Mouse (Mus musculus): ENCODE data around the gene Hydin. TPM values are rescaled to one million over a fixed set of nuclear protein-coding genes. Genes with fewer than 3 reads are reported as not detected.

Hydin gene
- polyA plus RNA-seq, 1 experiment from 2014 or later = 0.17 TPM

DNA sequence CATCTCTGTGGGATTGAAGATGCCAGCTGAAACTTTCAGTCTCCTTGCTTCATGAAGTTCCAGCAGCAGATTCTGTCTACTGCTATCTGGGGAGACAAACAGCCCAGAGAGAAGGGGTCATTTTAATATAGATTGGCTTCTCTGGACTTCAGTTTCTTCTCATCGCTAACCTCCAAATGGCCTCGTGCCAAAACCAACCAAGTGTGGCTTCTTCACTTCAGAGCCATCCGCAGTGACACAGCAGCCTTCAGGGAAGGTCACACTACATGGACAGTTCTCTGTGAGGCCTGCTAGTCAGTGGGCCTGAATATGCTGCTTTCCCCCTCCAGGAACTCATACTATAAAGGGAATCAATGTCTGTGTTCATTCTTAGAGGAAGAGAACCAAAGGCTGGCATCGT is 187.7 kb downstream of the Hydin start:
- Histone ChIP-seq H3K4me3 (ENCODE audit: low read depth, low read length) (no peak overlapping the region), H3K9ac (replicated peaks; ENCODE audit: low read length) (no peak overlapping the region), H3K27me3 (ENCODE audit: control insufficient read depth, insufficient read depth, low read length) (no peaks in the 10 kb centered on the region), H3K36me3 (replicated peaks; ENCODE audit: control insufficient read depth, insufficient read depth, low read depth, low read length) (no peaks in the 10 kb centered on the region), H3K4me1 (ENCODE audit: control insufficient read depth, insufficient read depth, low read length) (no peaks in the 10 kb centered on the region), H3K9me3 (replicated peaks; ENCODE audit: control insufficient read depth, low read length) (no peaks in the 10 kb centered on the region), H3K4me2 (ENCODE audit: low read depth, low read length) (no peak overlapping the region), H3K27ac (replicated peaks; ENCODE audit: low read depth, low read length) (no peak overlapping the region)
- ATAC-seq (replicated peaks; ENCODE audit: insufficient number of reproducible peaks, low FRiP score, low TSS enrichment, low read depth) = no peak
- no peak for DNase-seq (ENCODE audit: low spot score)
- WGBS = 89% methylated on average over 4 of the region's 4 CpGs

DNA sequence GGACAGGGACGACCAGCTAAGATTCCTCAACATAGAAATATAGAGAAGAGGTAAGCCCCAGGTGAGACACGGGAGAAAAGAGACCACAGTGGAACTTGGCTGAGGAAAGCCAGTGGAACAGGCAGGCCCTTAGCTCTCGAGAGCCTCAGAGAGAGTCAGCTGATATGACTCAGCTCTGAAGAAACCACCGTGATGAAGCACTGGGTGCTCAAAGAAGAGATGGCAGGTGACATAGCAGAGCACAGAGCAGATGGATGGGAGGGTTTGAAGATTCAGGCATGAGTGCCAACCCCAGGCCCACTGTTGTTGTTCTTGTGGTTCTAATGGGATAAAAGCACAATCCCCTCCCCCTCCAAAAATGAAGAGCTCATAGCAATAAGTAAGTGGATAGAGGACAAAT is 190.6 kb downstream of the Hydin start:
- H3K4me3 ChIP-seq (ENCODE audit: low read depth, low read length) = no peak overlapping the region
- no peaks in the 10 kb centered on the region for H3K36me3 ChIP-seq (replicated peaks; ENCODE audit: control insufficient read depth, insufficient read depth, low read depth, low read length)
- H3K4me2 ChIP-seq (ENCODE audit: low read depth, low read length) = no peak overlapping the region
- ATAC-seq (replicated peaks; ENCODE audit: insufficient number of reproducible peaks, low FRiP score, low TSS enrichment, low read depth) = no peak
- WGBS = 80% methylated on average over 4 of the region's 4 CpGs
- H3K9me3 ChIP-seq (replicated peaks; ENCODE audit: control insufficient read depth, low read length) = no peaks in the 10 kb centered on the region
- no peak overlapping the region for H3K9ac ChIP-seq (replicated peaks; ENCODE audit: low read length)
- DNase-seq (ENCODE audit: low spot score) = no peak
- no peaks in the 10 kb centered on the region for H3K4me1 ChIP-seq (ENCODE audit: control insufficient read depth, insufficient read depth, low read length)
- no peak overlapping the region for H3K27ac ChIP-seq (replicated peaks; ENCODE audit: low read depth, low read length)
- no peaks in the 10 kb centered on the region for H3K27me3 ChIP-seq (ENCODE audit: control insufficient read depth, insufficient read depth, low read length)

DNA sequence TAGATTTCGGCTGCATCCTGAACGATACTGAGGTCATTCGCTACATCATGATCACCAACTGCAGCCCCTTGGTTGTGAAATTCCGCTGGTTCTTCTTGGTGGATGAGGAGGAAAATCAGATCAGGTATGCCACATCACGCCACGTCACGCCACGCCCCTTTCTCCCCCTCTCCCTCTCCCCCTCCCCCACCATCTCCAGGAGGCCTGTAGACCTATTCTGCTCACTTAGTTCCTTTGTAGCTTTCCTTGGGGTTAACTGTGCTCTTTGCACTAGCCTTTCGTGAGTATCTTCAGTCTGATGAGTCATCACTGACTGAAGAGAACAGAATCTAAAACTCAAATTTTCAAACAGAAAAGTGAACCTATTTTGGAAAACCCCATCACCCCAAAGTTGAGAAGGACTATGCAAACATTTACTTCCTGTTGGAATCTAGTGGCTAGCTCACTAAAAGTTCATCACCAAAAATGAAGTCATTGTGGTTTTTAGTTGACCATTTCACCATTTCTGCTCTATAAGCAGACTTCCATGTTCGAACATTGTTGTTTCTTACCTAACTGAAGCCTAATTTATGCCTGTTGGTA is 195.9 kb downstream of the Hydin start:
- no peak overlapping the region for H3K27ac ChIP-seq (replicated peaks; ENCODE audit: low read depth, low read length)
- H3K36me3 ChIP-seq (replicated peaks; ENCODE audit: control insufficient read depth, insufficient read depth, low read depth, low read length) = no peaks in the 10 kb centered on the region
- ATAC-seq (replicated peaks; ENCODE audit: insufficient number of reproducible peaks, low FRiP score, low TSS enrichment, low read depth) (no peak), DNase-seq (ENCODE audit: low spot score) (no peak)
- no peaks in the 10 kb centered on the region for H3K4me1 ChIP-seq (ENCODE audit: control insufficient read depth, insufficient read depth, low read length)
- no peaks in the 10 kb centered on the region for H3K27me3 ChIP-seq (ENCODE audit: control insufficient read depth, insufficient read depth, low read length)
- H3K9ac ChIP-seq (replicated peaks; ENCODE audit: low read length) = no peak overlapping the region
- H3K4me3 ChIP-seq (ENCODE audit: low read depth, low read length) = no peak overlapping the region
- no peaks in the 10 kb centered on the region for H3K9me3 ChIP-seq (replicated peaks; ENCODE audit: control insufficient read depth, low read length)
- WGBS = 94% methylated on average over 10 of the region's 10 CpGs
- H3K4me2 ChIP-seq (ENCODE audit: low read depth, low read length) = no peak overlapping the region

DNA sequence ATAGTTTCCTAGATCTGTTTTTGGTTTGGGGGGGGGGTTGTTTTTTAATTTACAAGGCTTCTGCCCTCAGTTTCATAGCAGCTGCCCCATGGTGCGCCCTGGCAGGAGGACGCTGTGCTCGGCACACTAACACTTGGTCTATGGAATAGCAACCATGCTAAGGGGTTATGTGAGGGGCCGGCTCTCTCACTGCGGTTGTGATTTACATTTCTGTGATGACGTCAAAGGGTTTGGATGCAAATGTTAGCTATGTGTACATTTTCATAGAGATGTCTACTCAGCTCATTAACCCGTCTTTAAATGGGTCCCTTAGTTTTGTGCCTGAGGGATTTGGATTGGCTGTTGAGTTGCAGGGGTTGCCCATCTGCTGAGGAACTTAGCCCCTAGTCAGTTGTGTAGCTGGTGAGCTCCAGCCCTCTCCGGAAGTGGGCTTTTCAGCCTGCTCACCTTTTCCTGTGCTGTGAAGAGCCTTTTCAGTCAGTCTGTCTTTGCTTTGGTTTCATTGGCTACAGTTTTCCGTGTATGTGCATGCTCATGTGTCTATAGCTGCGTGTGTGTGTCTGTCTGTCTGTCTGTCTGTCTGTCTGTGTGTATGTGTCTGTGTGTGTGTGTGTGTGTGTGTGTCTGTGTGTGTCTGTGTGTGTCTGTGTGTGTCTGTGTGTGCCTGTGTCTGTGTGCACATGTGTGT is 197.1 kb downstream of the Hydin start:
- Histone ChIP-seq H3K36me3 (replicated peaks; ENCODE audit: control insufficient read depth, insufficient read depth, low read depth, low read length) (no peaks in the 10 kb centered on the region), H3K9ac (replicated peaks; ENCODE audit: low read length) (no peak overlapping the region), H3K4me1 (ENCODE audit: control insufficient read depth, insufficient read depth, low read length) (no peaks in the 10 kb centered on the region), H3K4me3 (ENCODE audit: low read depth, low read length) (no peak overlapping the region), H3K27ac (replicated peaks; ENCODE audit: low read depth, low read length) (no peak overlapping the region), H3K27me3 (ENCODE audit: control insufficient read depth, insufficient read depth, low read length) (no peaks in the 10 kb centered on the region), H3K4me2 (ENCODE audit: low read depth, low read length) (no peak overlapping the region), H3K9me3 (replicated peaks; ENCODE audit: control insufficient read depth, low read length) (no peaks in the 10 kb centered on the region)
- WGBS = 86% methylated on average over 10 of the region's 10 CpGs
- ATAC-seq (replicated peaks; ENCODE audit: insufficient number of reproducible peaks, low FRiP score, low TSS enrichment, low read depth) (no peak), DNase-seq (ENCODE audit: low spot score) (no peak)

DNA sequence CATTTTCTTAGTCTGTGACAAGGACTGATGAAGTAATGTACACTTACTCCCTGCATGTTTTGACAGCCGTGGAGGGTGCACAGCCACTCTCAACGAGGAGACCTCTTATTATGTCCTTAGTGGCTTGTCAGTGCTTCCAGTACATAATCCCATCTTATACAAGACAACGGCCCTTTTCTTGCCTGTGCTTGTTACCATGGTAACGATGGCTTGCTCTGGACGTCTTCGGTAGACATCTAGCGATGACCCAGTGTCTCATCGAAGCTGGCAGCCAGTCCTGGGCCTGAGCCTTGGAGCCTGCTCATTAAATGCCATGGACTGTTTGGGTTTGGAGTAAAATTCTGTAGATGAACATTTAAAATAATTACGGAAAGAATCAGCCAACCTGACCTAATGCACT is 198.8 kb downstream of the Hydin start:
- no peak for DNase-seq (ENCODE audit: low spot score)
- Histone ChIP-seq H3K27me3 (ENCODE audit: control insufficient read depth, insufficient read depth, low read length) (no peaks in the 10 kb centered on the region), H3K36me3 (replicated peaks; ENCODE audit: control insufficient read depth, insufficient read depth, low read depth, low read length) (no peaks in the 10 kb centered on the region), H3K9me3 (replicated peaks; ENCODE audit: control insufficient read depth, low read length) (no peaks in the 10 kb centered on the region), H3K4me3 (ENCODE audit: low read depth, low read length) (no peak overlapping the region), H3K4me1 (ENCODE audit: control insufficient read depth, insufficient read depth, low read length) (no peaks in the 10 kb centered on the region), H3K27ac (replicated peaks; ENCODE audit: low read depth, low read length) (no peak overlapping the region), H3K4me2 (ENCODE audit: low read depth, low read length) (no peak overlapping the region), H3K9ac (replicated peaks; ENCODE audit: low read length) (no peak overlapping the region)
- no peak for ATAC-seq (replicated peaks; ENCODE audit: insufficient number of reproducible peaks, low FRiP score, low TSS enrichment, low read depth)
- 79% methylated on average over 9 of the region's 9 CpGs for WGBS

DNA sequence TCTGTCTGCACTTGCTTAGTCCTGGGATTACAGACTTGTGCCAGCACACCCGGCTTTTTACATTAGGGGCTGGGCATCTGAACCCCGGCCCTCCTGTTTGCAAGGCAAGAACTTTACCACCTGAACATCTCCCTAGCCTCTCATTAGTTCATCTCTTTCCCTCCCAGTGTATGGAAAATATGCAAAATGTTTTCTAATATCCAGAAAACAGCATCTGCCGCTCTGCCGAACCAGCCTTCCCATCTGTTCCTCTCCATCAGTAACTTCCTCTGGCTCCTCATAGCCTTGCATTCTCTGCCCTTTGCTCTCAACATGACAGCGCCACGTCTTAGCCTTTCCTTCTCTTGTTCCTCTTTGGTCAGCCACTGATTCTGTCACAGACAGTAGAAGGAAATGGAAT is 210.5 kb downstream of the Hydin start:
- Histone ChIP-seq H3K4me2 (ENCODE audit: low read depth, low read length) (no peak overlapping the region), H3K4me3 (ENCODE audit: low read depth, low read length) (no peak overlapping the region), H3K27ac (replicated peaks; ENCODE audit: low read depth, low read length) (no peak overlapping the region), H3K9ac (replicated peaks; ENCODE audit: low read length) (no peak overlapping the region), H3K9me3 (replicated peaks; ENCODE audit: control insufficient read depth, low read length) (no peaks in the 10 kb centered on the region), H3K4me1 (ENCODE audit: control insufficient read depth, insufficient read depth, low read length) (no peaks in the 10 kb centered on the region), H3K36me3 (replicated peaks; ENCODE audit: control insufficient read depth, insufficient read depth, low read depth, low read length) (no peaks in the 10 kb centered on the region), H3K27me3 (ENCODE audit: control insufficient read depth, insufficient read depth, low read length) (no peaks in the 10 kb centered on the region)
- WGBS = 81% methylated on average over 6 of the region's 6 CpGs
- no peak for DNase-seq (ENCODE audit: low spot score)
- no peak for ATAC-seq (replicated peaks; ENCODE audit: insufficient number of reproducible peaks, low FRiP score, low TSS enrichment, low read depth)

DNA sequence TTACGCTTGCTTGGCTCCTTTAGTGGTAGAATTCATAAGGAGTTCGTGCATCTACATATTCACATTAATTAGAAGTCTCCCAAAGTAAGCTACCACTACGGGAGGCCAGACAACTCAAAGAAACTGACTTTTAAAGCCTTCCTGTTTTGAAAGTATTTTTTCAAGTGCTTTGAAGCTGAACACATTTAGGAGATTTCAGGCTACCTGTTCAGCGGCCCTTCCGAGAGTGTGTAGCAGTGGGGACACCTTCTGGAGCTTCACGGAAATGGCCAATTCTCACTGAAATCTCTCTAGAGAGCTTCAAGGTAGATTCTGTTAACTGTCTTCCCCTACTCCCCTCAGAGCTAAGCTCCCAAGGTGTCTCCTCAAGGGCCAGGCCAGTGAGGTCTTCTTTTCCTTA is 211.8 kb downstream of the Hydin start:
- no peaks in the 10 kb centered on the region for H3K36me3 ChIP-seq (replicated peaks; ENCODE audit: control insufficient read depth, insufficient read depth, low read depth, low read length)
- no peak overlapping the region for H3K27ac ChIP-seq (replicated peaks; ENCODE audit: low read depth, low read length)
- H3K4me3 ChIP-seq (ENCODE audit: low read depth, low read length) = no peak overlapping the region
- H3K27me3 ChIP-seq (ENCODE audit: control insufficient read depth, insufficient read depth, low read length) = no peaks in the 10 kb centered on the region
- WGBS = 34% methylated on average over 6 of the region's 6 CpGs
- no peak overlapping the region for H3K9ac ChIP-seq (replicated peaks; ENCODE audit: low read length)
- H3K4me2 ChIP-seq (ENCODE audit: low read depth, low read length) = no peak overlapping the region
- no peaks in the 10 kb centered on the region for H3K9me3 ChIP-seq (replicated peaks; ENCODE audit: control insufficient read depth, low read length)
- H3K4me1 ChIP-seq (ENCODE audit: control insufficient read depth, insufficient read depth, low read length) = no peaks in the 10 kb centered on the region
- no peak for ATAC-seq (replicated peaks; ENCODE audit: insufficient number of reproducible peaks, low FRiP score, low TSS enrichment, low read depth)
- peak; percentile 73 for DNase-seq (ENCODE audit: low spot score)

DNA sequence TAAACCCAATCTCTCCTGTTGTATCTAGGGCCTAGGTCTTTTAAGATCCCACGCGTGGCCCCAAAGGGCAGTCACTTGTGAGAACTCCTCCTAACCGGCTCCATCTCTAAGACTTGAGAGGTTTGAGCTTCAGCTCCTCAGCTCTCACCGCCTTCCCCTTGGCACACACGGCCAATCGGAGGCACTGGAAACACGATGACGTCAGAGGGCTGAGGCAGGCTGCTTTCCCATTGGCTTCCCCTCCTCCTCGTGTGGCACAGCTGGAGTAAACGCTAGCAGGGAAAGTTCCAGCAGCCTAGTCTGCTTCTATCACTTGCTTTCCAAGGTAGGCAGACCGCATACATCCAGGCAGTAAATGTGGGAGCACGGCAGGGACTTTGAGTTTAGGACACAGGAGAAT is 212.6 kb downstream of the Hydin start:
- Histone ChIP-seq H3K9ac (replicated peaks; ENCODE audit: low read length) (no peak overlapping the region), H3K27ac (replicated peaks; ENCODE audit: low read depth, low read length) (no peak overlapping the region)
- DNase-seq (ENCODE audit: low spot score) = peak; percentile 29

More for the DNA sequence above, 212.6 kb downstream of the Hydin start:
- no peak for ATAC-seq (replicated peaks; ENCODE audit: insufficient number of reproducible peaks, low FRiP score, low TSS enrichment, low read depth)
- Histone ChIP-seq H3K9me3 (replicated peaks; ENCODE audit: control insufficient read depth, low read length) (no peaks in the 10 kb centered on the region), H3K4me2 (ENCODE audit: low read depth, low read length) (no peak overlapping the region), H3K27me3 (ENCODE audit: control insufficient read depth, insufficient read depth, low read length) (no peaks in the 10 kb centered on the region), H3K36me3 (replicated peaks; ENCODE audit: control insufficient read depth, insufficient read depth, low read depth, low read length) (no peaks in the 10 kb centered on the region), H3K4me3 (ENCODE audit: low read depth, low read length) (no peak overlapping the region), H3K4me1 (ENCODE audit: control insufficient read depth, insufficient read depth, low read length) (no peaks in the 10 kb centered on the region)
- WGBS = 70% methylated on average over 12 of the region's 12 CpGs
